Mouse (Mus musculus) adrenal gland, postnatal 10 days (tissue): ENCODE data around the gene Pgf. TPM values are rescaled to one million over a fixed set of nuclear protein-coding genes. Genes with fewer than 3 reads are reported as not detected.

Experiments
- DNase-seq: peaks from one replicate; pipeline ENCODE4 v3.0.0; 2021; ENCODE audit warnings: mixed read lengths
- long read RNA-seq, 2 experiments: library from polyadenylated mRNA; stranded (forward); transcript quantifications; one replicate each; pipeline ENCODE4 v2.0.0; 2021
- total RNA-seq, 2 experiments: library from RNA; stranded (reverse); gene quantifications; 2 replicates each; pipeline ENCODE4 v1.2.3; 2021

The Pgf gene
- total RNA-seq: 1 to 10 TPM; 1.8 TPM
- long read RNA-seq, experiment 1, partial matches to known transcripts: 1 of 8 reads
- long read RNA-seq, experiment 1, other reads (novel, unspliced or antisense): 3 of 8 reads
- long read RNA-seq, experiment 2: 0 reads

DNA sequence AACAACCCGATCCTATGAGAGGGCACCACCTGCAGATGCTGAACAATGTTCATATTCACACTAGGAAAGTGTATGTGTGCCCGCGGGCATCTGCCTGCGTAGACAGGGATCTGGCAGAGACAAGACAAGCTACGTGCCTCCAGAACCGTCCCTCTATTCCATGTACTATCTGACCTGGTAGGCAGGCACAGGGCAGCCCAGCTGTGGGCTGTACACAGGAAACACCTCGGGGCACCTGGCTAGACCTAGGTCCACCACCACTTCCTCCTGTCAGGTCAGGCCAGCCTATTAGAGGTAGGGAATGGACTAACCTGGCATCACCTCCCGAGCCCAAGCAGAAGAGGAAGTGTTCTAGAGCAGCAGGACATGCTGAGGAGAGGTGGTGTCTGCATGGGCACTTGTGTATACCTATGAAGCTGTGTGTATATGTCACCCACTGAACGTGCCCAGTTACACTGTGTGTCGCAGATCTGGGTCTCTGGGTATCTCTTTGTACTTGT is at the start of gene Pgf:
Pgf (minus strand) TSS at position 51 of the 500 bp plus-strand sequence.
- no peak for DNase-seq

DNA sequence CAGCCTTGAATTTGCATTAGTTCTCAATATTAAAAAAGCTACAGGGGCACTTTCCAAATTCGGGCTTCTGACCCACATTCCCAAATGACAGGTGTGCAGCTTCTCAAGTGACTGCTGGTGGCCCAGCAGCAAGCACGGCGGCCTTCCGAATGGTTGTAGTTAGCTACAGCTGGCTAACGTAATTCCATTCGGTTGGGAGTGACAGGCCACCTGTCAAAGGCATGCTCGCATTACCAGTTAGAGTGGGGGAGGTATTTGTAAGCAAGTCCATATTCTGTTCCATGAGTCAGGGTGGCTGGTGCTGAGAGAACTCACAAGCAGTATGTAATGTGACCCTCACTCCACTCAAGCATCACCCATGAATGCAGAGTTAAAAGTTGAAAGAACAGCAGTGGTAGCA is 49.6 kb upstream of the Pgf start:
- DNase-seq: no peak

DNA sequence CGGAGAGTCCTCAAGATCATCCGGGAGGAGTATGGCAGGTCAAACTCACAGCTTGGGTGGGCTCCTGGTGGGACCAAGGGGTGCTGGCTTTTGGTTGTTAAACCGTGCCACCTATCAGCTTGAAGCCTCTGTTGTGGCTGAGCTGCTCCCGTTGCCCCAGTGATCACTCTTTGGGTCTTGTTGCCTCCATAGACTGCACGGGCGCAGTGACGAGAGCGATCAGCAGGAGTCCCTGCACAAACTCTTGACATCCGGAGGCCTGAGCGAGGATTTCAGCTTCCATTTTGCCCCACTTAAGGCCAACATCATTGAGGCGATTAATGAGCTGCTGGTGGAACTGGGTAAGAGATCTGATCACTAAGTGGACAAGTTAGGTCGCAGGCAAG is 42.3 kb upstream of the Pgf start:
- peak; percentile 31 for DNase-seq

DNA sequence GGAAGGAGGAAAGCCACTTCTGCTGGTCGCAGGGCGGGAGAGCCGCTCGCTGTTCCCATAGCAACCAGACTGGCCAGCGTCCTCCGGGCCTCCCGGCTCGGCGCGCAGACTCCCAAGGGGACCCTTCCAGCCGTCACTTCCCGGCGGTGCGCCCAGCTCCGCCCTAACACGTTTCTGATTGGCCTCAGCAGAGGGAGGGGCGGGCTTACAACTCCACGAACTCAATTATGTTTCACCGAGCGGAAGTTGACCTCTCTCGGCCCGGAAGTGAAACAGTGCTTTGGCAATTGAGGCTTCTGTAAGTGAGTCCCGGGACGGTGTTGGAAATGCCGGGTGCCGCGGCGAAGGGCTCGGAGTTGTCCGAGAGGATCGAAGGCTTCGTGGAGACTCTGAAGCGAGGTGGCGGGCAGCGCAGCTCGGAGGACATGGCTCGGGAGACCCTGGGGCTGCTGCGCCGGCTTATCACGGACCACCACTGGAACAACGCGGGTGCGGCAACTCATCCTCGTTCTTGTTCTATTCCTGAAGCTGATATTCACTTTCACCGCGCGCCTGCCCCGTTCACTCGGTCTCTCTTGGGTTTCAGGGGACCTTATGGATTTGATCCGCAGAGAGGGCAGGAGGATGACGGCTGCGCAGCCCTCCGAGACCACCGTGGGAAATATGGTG is 41.8 kb upstream of the Pgf start, which contains the start of gene Eif2b2:
Eif2b2 (plus strand) TSS at position 246 of the 669 bp plus-strand sequence.
- peak; percentile 99 for DNase-seq

DNA sequence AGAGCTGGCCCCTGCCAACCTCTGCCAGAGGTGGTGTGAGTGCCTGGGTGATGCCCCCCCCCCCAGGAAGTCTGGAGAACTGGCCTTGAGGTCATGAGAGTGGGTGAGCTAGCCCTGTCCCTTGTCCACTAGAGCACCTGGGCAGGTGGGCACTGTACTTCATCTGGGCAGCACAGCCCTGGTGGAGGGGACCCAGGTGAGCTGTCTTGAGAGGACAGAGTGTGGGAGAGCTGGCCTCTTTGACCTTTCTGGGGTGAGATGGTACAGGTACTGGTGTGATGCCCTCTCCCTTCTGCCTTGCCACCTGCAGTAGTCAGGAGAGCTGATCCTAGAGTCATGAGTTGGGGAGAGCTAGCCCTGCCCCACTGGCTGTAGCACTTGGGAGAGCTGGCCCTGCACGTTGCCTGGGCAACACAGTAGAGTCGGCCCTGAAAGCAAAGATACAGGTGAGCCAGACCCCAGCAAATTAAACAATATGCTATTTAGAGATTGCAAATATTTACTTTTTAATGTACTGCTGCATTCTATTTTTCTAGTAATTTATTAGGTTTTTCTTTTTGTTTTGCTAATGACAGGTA is 40.2 kb upstream of the Pgf start:
- DNase-seq: no peak

DNA sequence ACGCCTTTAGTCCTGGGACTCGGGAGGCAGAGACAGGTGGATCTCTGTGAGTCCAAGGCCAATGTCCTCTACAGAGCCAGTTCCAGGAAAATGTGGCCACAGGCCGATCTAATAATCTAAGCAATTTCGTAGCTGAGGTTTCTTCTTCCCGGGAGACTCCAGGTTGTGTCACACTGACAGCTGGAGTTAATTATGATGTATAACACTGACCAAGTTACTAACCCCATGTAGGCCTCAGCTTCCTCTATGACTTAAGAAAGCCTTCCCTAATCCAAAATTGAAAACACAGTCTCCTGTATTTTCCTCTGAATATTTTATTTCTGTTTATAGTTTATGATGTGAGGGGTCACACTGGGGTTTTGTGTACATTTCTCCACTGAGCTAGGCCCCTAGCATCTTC is 37.4 kb upstream of the Pgf start:
- no peak for DNase-seq

DNA sequence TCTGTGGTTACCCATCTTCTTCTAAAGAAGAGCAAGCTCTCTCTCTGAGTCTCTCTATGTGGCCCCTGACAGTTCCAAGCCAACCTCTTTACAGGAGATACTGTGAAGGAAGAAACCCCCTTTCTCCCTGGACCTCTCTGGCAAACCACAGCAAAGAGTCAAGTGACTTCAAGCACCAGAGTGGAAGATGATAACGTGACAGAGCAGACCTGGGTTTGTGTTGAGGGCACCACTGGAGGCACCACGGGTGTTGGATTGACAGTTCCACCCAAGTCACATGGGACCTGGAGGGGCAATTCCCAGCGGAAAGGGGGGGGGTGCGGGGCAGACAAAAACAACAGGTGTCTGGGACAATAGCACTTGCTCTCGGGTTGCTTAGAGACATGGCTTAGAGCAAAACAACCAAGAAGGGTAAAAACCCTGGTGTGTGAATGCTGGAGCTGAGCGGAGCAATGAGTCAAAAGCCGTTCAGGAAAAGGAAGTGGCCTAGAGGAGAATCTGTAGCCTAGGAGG is 31.2 kb upstream of the Pgf start:
- no peak for DNase-seq

DNA sequence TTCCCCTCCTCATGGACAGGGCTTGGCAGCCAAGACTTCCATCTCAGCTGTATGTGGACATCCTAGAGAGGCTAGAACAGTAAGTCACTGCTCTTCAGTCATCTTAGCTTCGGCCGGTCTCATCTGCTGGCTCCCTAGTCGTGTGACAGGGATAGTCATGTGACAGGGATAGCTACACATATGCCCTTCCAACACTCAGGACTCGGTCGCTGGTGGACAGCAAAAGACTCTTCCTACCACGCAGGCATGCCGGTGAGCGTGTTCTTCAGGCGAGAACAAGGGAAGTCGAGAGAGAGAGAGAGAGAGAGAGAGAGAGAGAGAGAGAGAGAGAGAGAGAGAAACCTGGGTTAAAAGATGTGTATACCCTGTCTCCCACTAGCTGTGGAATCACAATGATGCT is 27.8 kb upstream of the Pgf start:
- DNase-seq: no peak

DNA sequence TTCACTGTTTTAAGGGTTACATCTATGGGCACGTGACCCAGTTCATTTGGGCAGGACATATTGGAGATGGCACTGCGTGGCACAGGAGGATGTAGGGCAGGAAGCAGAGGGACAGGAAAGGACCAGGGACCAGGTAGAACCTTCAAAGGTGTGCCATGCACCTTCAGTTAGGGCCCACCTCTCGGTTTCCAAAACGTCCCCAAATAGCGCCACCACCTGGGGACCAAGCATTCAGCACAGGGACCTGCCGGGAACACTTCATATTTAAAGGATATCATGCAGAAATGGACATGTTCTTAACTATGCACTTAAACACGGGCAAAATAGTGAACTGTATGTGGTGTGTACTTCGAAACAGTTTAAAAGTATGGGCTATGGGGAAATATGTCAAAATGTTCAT is 26.5 kb upstream of the Pgf start:
- no peak for DNase-seq

DNA sequence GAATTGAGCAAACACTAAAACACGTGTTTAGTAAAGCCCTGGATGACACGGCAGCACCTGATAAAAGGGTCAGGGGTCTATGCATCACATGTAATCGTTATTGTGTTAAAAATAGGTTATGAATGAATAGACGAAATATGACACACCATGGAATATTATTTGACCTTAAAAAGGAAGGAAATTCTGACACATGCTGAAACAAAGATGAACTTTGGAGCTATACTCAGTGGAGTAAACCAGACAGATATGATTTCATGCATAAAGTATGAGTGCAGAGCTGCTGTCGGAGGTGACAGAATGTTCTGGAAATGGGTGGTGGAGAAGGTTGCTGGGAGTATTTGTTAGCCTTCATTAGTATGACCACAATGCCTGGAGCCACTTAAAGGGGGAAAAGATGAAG is 26.1 kb upstream of the Pgf start:
- no peak for DNase-seq

DNA sequence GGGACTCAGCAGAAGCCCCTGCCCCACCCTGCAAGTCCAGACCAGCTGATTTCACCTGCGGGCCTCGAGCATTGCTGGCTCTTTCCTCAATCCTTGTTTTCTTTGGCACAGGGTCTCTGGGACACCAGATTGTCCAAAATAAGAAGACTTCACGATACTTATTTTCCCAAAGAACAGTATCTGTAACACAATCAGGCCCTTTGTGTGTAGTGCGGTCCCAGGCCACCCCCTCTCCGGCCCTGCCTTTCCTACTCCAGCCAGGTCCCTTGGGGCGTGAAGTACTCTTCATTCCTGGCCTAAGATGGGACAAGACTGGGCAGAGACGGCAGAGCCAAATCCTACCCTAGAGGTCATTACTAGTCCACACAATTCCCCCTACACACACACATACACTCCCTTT is 24.6 kb upstream of the Pgf start:
- DNase-seq: no peak

DNA sequence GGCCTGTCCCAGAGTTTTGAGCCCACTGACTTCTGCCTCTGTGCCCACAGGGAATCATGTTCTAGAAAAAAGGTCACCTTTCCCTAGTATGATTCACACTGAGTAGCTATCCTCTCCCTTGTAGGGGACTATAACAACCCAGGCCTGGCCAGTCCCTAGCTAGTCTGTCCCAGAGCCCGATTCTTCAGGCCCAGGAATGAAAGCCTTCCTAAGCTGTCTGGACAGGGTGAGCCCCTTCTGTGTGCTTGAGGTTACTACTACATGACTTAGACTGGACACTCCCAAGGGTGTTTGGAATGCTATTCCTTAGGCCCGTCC is 24.2 kb upstream of the Pgf start:
- DNase-seq: no peak

DNA sequence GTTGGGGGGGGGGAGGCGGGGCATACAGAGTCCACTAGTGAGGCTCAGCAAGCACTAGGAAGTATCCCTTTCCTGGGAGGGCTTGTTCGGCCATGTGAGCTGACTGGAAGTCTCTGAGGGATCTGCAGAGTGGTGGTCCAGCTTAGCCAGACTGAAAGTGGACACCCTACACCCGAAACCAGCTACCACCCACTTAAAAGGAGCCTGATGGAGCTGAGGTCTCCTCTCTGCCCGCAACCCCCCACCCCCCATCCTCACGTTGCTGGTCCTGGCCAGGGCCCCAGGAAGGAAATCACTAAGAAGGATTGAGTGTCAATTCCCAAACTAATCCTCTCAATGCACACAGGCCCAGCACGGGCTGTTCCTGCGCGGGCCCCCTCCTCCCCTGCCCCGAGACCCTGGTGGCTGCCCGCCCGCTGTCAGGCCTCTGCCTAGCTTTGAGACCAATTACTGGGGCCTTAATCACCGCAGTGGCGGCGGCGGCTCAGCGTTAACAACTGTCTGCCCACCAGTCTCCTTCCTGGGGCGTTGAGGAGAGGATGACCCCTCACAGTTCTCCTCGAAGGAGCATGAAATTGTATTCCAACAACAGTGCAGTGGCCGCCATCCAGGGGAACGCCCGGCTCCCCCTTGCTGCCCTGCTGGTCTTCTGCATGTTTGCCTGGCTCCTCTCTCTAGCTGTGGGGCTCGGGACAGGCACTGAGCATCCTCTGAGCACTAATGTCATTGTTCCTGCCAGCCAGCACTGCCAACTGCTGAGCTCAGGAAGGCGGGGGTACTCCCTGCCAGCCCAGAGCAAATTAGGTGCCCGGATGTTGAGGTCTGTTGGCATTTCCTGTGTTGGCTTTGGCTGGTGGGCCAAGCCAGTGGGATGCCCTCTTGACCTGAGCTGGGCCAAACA is 23.6 kb upstream of the Pgf start:
- no peak for DNase-seq

DNA sequence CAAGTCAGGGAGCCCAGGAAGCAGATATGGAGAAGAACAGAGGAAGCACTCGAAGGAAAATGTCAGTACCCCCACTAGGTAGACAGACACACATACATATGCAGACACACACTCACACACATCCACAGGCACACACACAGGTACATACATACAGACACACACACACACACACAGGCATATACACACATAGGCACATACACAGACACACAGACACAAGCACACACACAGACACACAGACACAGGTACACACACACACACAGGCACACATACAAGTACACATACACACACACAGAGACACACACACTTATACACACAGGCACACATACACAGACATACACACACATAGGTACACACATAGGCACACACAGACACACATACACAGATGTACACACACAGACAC is 22.4 kb upstream of the Pgf start:
- no peak for DNase-seq

DNA sequence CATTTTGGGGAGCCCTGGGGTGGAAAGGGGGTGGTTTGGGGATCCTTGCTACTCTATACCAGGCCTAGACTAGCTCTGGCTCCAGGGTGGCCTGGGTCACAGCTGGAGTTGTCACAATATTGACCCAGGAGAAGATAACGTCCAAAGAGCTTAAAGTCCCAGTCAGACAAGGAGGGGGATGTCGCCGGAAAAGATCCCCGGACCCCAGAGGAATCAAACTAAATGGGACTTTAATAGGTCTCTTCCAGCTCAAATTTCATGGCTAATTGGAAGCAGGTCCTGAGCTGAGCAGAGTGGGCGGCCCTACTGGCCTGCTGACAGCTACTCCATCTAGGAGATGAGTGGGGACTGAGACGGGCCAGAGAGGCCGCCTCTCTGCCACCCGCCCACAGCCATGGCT is 20.3 kb upstream of the Pgf start:
- no peak for DNase-seq

DNA sequence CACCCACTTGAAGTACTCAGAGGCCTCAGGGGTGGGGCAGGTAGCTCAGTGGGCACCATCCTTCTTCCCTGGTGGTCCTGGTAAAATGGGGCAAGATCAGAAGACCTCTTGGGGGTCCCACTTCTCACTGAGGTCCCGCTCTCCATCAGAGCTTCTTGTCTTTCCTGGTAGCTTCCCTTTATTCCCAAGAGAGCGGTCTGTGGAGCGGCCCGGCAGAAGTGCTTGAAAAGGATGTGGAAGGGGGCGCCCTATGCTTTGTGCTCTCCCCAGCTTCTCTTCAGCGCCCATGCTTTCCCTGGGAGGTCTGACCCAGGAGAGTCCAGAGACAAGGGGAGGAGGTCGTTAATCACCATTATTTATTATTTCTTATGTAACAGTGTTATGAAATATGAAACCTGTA is 19.8 kb upstream of the Pgf start:
- DNase-seq: no peak

DNA sequence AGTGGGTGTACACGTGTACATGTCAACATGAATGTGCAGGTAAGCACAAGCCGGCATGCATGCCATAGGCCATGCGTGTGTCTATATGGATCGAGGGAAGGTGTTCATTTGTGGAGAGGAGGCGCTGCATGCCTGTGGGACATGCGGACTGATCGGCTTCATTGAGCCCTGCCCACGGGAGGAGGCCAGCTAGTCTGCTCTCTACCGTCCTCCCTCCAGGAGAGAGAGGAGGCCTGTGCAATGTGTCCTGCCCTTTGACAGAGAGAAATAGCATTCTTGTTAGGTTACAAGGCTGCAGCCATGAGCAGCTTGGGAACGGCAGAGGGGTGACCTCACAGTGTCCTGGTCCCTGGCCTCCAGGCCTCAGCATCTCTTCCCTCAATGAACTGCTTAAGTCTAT is 18.6 kb upstream of the Pgf start:
- DNase-seq: no peak

DNA sequence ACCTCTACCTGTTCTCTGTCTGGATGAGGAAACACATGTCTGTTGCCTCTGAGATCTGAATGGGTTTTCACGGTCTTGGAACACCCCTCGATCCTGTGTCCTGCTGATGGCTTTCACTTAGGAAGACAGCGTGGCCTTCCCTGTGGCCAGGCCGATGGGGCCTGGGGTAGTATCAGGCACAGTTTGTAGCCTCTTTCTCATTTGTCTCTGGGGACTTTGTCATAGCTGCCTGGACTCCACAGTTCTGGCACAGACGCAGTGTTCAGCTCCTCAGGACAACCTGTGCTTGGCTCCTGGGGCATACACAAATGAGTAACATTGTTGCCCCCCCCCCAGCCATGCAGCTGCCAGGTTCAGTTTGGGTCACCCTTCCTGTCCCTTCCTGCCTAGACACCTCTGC is 17.5 kb upstream of the Pgf start:
- no peak for DNase-seq

DNA sequence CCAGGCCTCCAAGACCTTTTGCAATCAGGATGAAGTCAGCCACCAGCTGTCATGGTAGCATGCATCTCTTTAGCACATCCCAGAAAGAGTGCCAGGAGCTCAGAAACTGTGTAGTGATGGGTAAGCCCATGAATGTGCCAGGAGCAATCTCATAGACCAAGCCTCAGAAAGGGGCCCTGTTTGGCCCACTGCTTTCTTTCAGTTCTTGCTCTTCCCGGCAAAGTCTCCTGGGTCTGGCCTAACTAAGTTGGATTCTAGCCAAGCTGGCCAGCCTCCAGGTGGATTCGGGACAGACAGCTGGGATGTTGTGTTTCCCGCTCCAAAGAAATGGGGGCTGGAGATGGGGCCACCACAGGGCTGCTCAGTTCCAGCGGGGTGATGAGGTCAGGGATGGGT is 17.0 kb upstream of the Pgf start:
- DNase-seq: peak; percentile 83

DNA sequence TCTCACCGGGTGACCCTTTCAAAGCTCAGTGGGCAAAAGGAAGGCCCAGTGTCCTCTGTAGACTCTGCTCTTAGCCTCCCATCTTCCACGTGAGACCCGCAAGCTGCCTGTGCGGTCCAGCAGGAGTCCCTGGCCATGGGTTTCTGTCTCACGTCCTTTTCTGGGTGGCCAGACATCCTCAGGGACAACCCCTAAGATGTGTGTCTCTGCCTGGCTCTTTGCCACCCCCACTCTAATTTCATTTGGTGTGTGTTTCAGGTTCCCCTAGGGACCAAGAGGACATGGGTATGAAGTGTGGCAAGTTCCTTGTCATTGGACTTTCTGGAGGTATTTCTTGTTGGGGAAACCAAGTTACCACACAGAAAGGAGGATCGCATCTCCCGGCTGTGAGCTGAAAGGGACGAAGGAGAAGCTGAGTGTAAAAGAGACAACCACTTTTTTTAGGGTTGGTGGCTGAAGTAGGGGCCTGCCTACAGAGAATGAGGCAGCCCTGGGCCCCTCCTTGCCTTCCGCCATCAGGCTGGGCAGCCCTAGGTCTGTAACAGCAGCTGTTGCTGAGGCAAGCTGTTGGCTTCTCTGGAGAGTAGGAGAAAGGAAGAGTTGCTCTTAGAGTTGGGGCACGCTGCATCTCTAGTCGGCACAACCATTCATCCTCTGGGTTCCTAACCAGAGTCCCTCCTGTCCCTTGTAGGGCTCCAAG is 16.5 kb upstream of the Pgf start:
- no peak for DNase-seq

DNA sequence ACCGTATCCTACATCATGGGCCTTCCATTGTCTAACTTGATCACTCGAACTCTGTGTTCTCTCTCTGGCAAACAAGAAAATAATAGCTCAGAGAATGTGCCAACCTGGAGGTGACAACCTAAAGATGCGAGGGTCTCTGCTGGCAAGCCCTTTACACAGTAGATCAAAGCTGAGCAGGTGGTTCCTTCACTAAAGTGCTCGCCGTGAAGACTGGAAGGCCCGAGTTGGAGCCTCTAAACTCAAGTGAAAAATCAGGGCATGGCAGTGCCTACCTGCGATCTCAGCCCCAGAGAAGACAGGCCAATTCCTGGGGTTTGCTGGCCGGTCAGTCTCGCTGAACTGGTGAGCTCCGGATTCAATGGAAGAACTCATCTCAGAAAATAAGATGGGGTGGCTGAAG is 15.6 kb upstream of the Pgf start:
- DNase-seq: no peak

DNA sequence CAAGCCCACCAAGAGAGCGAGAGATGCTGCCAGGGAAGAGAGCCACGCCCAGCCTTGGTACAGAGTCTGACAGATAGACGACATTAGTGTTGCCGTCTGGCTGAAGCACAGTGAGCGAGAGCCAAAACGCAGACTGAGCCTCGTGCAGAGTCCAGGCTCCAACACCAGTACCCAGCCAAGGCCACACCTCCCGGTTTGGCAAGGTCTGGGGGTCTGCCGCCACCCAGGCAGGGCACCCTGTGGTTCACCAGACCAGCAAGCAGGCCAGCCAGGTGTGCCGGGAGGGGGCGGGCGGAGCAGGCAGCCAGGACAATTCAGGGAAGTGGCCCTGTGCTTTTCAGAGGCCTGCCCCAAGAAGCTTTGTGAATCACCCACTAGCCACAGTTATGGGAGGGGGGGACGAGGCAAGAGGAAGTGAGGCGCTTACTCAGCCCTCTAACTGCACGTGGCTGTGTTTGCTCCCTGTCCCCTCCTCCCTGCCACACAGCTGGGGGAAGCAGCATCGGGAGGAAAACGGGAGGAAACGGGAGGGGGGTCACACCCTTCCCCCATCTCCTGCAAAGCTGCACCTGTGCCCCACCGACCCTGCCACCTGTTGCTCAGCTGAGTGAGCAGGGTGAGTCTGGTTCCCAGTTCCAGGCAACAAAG is 15.0 kb upstream of the Pgf start:
- no peak for DNase-seq
